Mouse (Mus musculus) neural tube, embryonic 12.5 days (tissue): ENCODE measurements around the gene Calr. TPM values are rescaled to one million over a fixed set of nuclear protein-coding genes. Genes with fewer than 3 reads are reported as not detected.

Experiments
- ATAC-seq: fragments of 200-750 bp; cut with Nextera tagmentation; 2 replicates; pipeline ENCODE4 v1.8.0; 2017; ENCODE audit warnings: low read depth, mild to moderate bottlenecking, moderate TSS enrichment, moderate library complexity; ENCODE audit not compliant: low FRiP score
- H3K27ac ChIP-seq: fragments of 300-500 bp; sonication (generic); 2 replicates; pipeline ENCODE4 v1.5.1; 2016
- H3K27me3 ChIP-seq: fragments of 300-500 bp; sonication (generic); replicated peaks from 2 replicates; pipeline ENCODE4 v1.6.1; 2016; ENCODE audit warnings: mild to moderate bottlenecking
- H3K36me3 ChIP-seq: fragments of 300-500 bp; sonication (generic); 2 replicates; pipeline ENCODE4 v1.6.1; 2016; ENCODE audit warnings: mild to moderate bottlenecking
- H3K4me1 ChIP-seq: fragments of 300-500 bp; sonication (generic); 2 replicates; pipeline ENCODE4 v1.6.1; 2016
- H3K4me2 ChIP-seq: fragments of 300-500 bp; sonication (generic); replicated peaks from 2 replicates; pipeline ENCODE4 v1.6.1; 2016; ENCODE audit warnings: mild to moderate bottlenecking
- H3K4me3 ChIP-seq: fragments of 300-500 bp; sonication (generic); 2 replicates; pipeline ENCODE4 v1.5.1; 2016
- H3K9ac ChIP-seq: fragments of 300-500 bp; sonication (generic); 2 replicates; pipeline ENCODE4 v1.6.1; 2016; ENCODE audit warnings: mild to moderate bottlenecking
- H3K9me3 ChIP-seq: fragments of 300-500 bp; sonication (generic); 2 replicates; pipeline ENCODE4 v1.6.1; 2016; ENCODE audit warnings: mild to moderate bottlenecking
- WGBS: fragments of 180-500 bp; shearing (Covaris S2); methylation state at CpG from one replicate; pipeline ENCODE4 v1.1.7; 2016; 5-methylcytosine and 5-hydroxymethylcytosine counted together
- polyA plus RNA-seq: library from polyadenylated mRNA; unstranded; fragments of >200 nt; fragmentation: Nextera tagmentation; extraction: Ambion mirVana; gene quantifications from 2 replicates; pipeline ENCODE4 v1.2.1, GENCODE M21; 2016

Gene Calr
- polyA plus RNA-seq, 1 experiment from 2014 or later: 769 TPM

- H3K27me3 ChIP-seq: peaks cover 35% of the 10 kb centered on the region
- ATAC-seq: no peak
- H3K4me3 ChIP-seq: no peak overlapping the region
- H3K9me3 ChIP-seq: no peaks in the 10 kb centered on the region
- H3K27ac ChIP-seq: no peak overlapping the region
- no peak overlapping the region for H3K4me2 ChIP-seq
- no peak overlapping the region for H3K9ac ChIP-seq
- peaks cover 46% of the 10 kb centered on the region for H3K4me1 ChIP-seq
- WGBS: 0% methylated on average over 5 of the region's 5 CpGs
- H3K36me3 ChIP-seq: no peaks in the 10 kb centered on the region
Observed at GRCm38 (mm10) chr8:84813059-84813458, 33.7 kb downstream of the Calr start.

- no peak overlapping the region for H3K27ac ChIP-seq
- H3K4me3 ChIP-seq: peak overlapping the region; percentile 21; the same call in 1 of the 2 replicates
- no peaks in the 10 kb centered on the region for H3K36me3 ChIP-seq
- WGBS: 11% methylated on average over 10 of the region's 10 CpGs
- H3K4me2 ChIP-seq: peak overlapping the region; percentile 58
- no peak overlapping the region for H3K9ac ChIP-seq
- peaks cover 46% of the 10 kb centered on the region for H3K4me1 ChIP-seq
- peaks cover 42% of the 10 kb centered on the region for H3K27me3 ChIP-seq
- no peak for ATAC-seq
- peaks cover under 1% of the 10 kb centered on the region; the same call in 1 of the 2 replicates for H3K9me3 ChIP-seq
Observed at GRCm38 (mm10) chr8:84811303-84811702, 35.4 kb downstream of the Calr start.

GRCm38 (mm10) chr8:84810896-84811295, 35.8 kb downstream of the Calr start:
- H3K27ac ChIP-seq: no peak overlapping the region
- 1% methylated on average over 32 of the region's 32 CpGs for WGBS
- H3K9me3 ChIP-seq: peaks cover 4% of the 10 kb centered on the region
- H3K27me3 ChIP-seq: peaks cover 44% of the 10 kb centered on the region
- peak; percentile 83 for ATAC-seq
- no peaks in the 10 kb centered on the region for H3K36me3 ChIP-seq
- H3K4me2 ChIP-seq: peak overlapping the region; percentile 58
- no peak overlapping the region for H3K9ac ChIP-seq
- peak overlapping the region; percentile 21; the same call in 1 of the 2 replicates for H3K4me3 ChIP-seq
- peaks cover 46% of the 10 kb centered on the region for H3K4me1 ChIP-seq

GRCm38 (mm10) chr8:84809941-84810280, 36.8 kb downstream of the Calr start:
- peaks cover 39% of the 10 kb centered on the region for H3K4me1 ChIP-seq
- H3K4me3 ChIP-seq: no peak overlapping the region
- peaks cover 54% of the 10 kb centered on the region for H3K27me3 ChIP-seq
- no peaks in the 10 kb centered on the region for H3K36me3 ChIP-seq
- no peak overlapping the region; the same call in 1 of the 2 replicates for H3K4me2 ChIP-seq
- no peak for ATAC-seq
- H3K9ac ChIP-seq: no peak overlapping the region
- peaks cover 5% of the 10 kb centered on the region for H3K9me3 ChIP-seq
- no peak overlapping the region for H3K27ac ChIP-seq
- WGBS: 75% methylated on average over 5 of the region's 5 CpGs

GRCm38 (mm10) chr8:84809109-84809940, 37.4 kb downstream of the Calr start:
- H3K9me3 ChIP-seq: peaks cover 5% of the 10 kb centered on the region
- no peak overlapping the region for H3K4me3 ChIP-seq
- peak; percentile 27 for ATAC-seq
- H3K9ac ChIP-seq: no peak overlapping the region
- WGBS: 53% methylated on average over 12 of the region's 12 CpGs
- H3K4me1 ChIP-seq: peaks cover 33% of the 10 kb centered on the region
- peaks cover 55% of the 10 kb centered on the region for H3K27me3 ChIP-seq
- H3K4me2 ChIP-seq: no peak overlapping the region; the same call in 1 of the 2 replicates
- no peak overlapping the region for H3K27ac ChIP-seq
- no peaks in the 10 kb centered on the region for H3K36me3 ChIP-seq

- ATAC-seq: no peak
- 95% methylated on average over 5 of the region's 5 CpGs for WGBS
Observed at GRCm38 (mm10) chr8:84806031-84806430, 40.7 kb downstream of the Calr start.

GRCm38 (mm10) chr8:84799999-84800831, 46.5 kb downstream of the Calr start, which contains the start of gene Nfix:
TSS of gene Nfix (minus strand) at chr8:84800344.
- ATAC-seq: peak; percentile 48; the same call in 1 of the 2 replicates
- Histone ChIP-seq H3K27me3 (peaks cover 92% of the 10 kb centered on the region), H3K9ac (peak within 1 kb of the TSS; percentile 75), H3K4me3 (peak within 1 kb of the TSS; percentile 65), H3K27ac (no peak within 1 kb of the TSS), H3K4me1 (peaks cover 25% of the 10 kb centered on the region), H3K36me3 (no peaks in the 10 kb centered on the region), H3K4me2 (peak within 1 kb of the TSS; percentile 72), H3K9me3 (no peaks in the 10 kb centered on the region)
- 3% methylated on average over 38 of the region's 125 CpGs for WGBS

More at GRCm38 (mm10) chr8:84806031-84806430, 40.7 kb downstream of the Calr start:
- peaks cover 5% of the 10 kb centered on the region for H3K9me3 ChIP-seq
- H3K4me2 ChIP-seq: no peak overlapping the region
- H3K4me3 ChIP-seq: no peak overlapping the region
- H3K27ac ChIP-seq: no peak overlapping the region
- H3K4me1 ChIP-seq: peaks cover 15% of the 10 kb centered on the region; the same call in 1 of the 2 replicates
- no peaks in the 10 kb centered on the region for H3K36me3 ChIP-seq
- H3K27me3 ChIP-seq: peaks cover 74% of the 10 kb centered on the region
- no peak overlapping the region for H3K9ac ChIP-seq

- Histone ChIP-seq H3K27ac (no peak overlapping the region), H3K9me3 (no peaks in the 10 kb centered on the region), H3K9ac (peak overlapping the region; percentile 75), H3K4me2 (peak overlapping the region; percentile 66), H3K4me1 (peaks cover 25% of the 10 kb centered on the region), H3K4me3 (peak overlapping the region; percentile 65), H3K36me3 (no peaks in the 10 kb centered on the region), H3K27me3 (peaks cover 93% of the 10 kb centered on the region)
- peak; percentile 39; the same call in 1 of the 2 replicates for ATAC-seq
- under 1% methylated on average over 92 of the region's 108 CpGs for WGBS
Observed at GRCm38 (mm10) chr8:84799136-84799931, 47.4 kb downstream of the Calr start.

GRCm38 (mm10) chr8:84798446-84799135, 48.1 kb downstream of the Calr start:
- peaks cover 93% of the 10 kb centered on the region for H3K27me3 ChIP-seq
- peak overlapping the region; percentile 65 for H3K4me3 ChIP-seq
- peak overlapping the region; percentile 66 for H3K4me2 ChIP-seq
- H3K4me1 ChIP-seq: peaks cover 30% of the 10 kb centered on the region
- no peaks in the 10 kb centered on the region for H3K36me3 ChIP-seq
- H3K27ac ChIP-seq: no peak overlapping the region
- H3K9me3 ChIP-seq: no peaks in the 10 kb centered on the region
- 36% methylated on average over 10 of the region's 10 CpGs for WGBS
- ATAC-seq: no peak
- peak overlapping the region; percentile 75 for H3K9ac ChIP-seq

- WGBS: 70% methylated on average over 6 of the region's 6 CpGs
- H3K9me3 ChIP-seq: no peaks in the 10 kb centered on the region
- 0 out of 2 replicates have a peak overlapping the region, but pooled peaks have one; percentile 8 for H3K9ac ChIP-seq
- H3K4me1 ChIP-seq: peaks cover 30% of the 10 kb centered on the region
- H3K27ac ChIP-seq: no peak overlapping the region
- H3K4me2 ChIP-seq: peak overlapping the region; percentile 66
- H3K4me3 ChIP-seq: no peak overlapping the region
- no peaks in the 10 kb centered on the region for H3K36me3 ChIP-seq
- no peak for ATAC-seq
- H3K27me3 ChIP-seq: peaks cover 93% of the 10 kb centered on the region
Observed at GRCm38 (mm10) chr8:84797971-84798370, 48.8 kb downstream of the Calr start.

GRCm38 (mm10) chr8:84797256-84797797, 49.4 kb downstream of the Calr start:
- Histone ChIP-seq H3K36me3 (no peaks in the 10 kb centered on the region), H3K9me3 (no peaks in the 10 kb centered on the region), H3K4me3 (no peak overlapping the region), H3K9ac (no peak overlapping the region), H3K27ac (no peak overlapping the region), H3K27me3 (peaks cover 93% of the 10 kb centered on the region), H3K4me2 (0 out of 2 replicates have a peak overlapping the region, but pooled peaks have one; percentile 66), H3K4me1 (peaks cover 30% of the 10 kb centered on the region)
- 75% methylated on average over 15 of the region's 15 CpGs for WGBS
- ATAC-seq: no peak
